Mouse (Mus musculus) liver, embryonic 14.5 days (tissue): Measurements from ENCODE around the gene Pnp2.

ENCODE experiments used
- CTCF ChIP-seq: IDR thresholded peaks from 2 replicates; pipeline ENCODE4 v1.5.1; 2016; ENCODE audit warnings: antibody characterized with exemption, low read depth, control low read depth
- EP300 ChIP-seq: IDR thresholded peaks from 2 replicates; pipeline ENCODE4 v1.6.1; 2016; ENCODE audit warnings: antibody characterized with exemption, low read depth

GRCm38 (mm10) chr14:50938940-50939339, 16.9 kb upstream of the Pnp2 start:
- TF ChIP-seq CTCF, result no peak
- TF ChIP-seq EP300, result no peak
